Mouse (Mus musculus): ENCODE data around the gene Gm4070. TPM values are rescaled to one million over a fixed set of nuclear protein-coding genes. Genes with fewer than 3 reads are reported as not detected.

Gene Gm4070
- polyA plus RNA-seq, 1 experiment from 2014 or later: 0.22 TPM

Other genes starting within 250 kb of the Gm4070 start
- gene Ilk, start 217.4 kb downstream of the Gm4070 start, polyA plus RNA-seq (2014; fragmentation: Nextera tagmentation; extraction: Ambion mirVana): 221 and 231 TPM in 2 replicates
- gene Rrp8, start 216.6 kb downstream of the Gm4070 start, polyA plus RNA-seq (2014; fragmentation: Nextera tagmentation; extraction: Ambion mirVana): 42.3 and 52.3 TPM in 2 replicates
- 229 and 244 TPM in 2 replicates for gene Taf10, start 209.6 kb downstream of the Gm4070 start, polyA plus RNA-seq (2014; fragmentation: Nextera tagmentation; extraction: Ambion mirVana)
- 77.3 and 80.0 TPM in 2 replicates for gene Tpp1, start 201.7 kb downstream of the Gm4070 start, polyA plus RNA-seq (2014; fragmentation: Nextera tagmentation; extraction: Ambion mirVana)
- 5.0 and 5.8 TPM in 2 replicates for gene Dchs1, start 166.3 kb downstream of the Gm4070 start, polyA plus RNA-seq (2014; fragmentation: Nextera tagmentation; extraction: Ambion mirVana)
- 432 and 453 TPM in 2 replicates for gene Mrpl17, start 142.9 kb downstream of the Gm4070 start, polyA plus RNA-seq (2014; fragmentation: Nextera tagmentation; extraction: Ambion mirVana)

Measured in liver, embryonic 11.5 days (tissue).